Mouse (Mus musculus): Measurements from ENCODE around the gene Mthfd2. TPM values are rescaled to one million over a fixed set of nuclear protein-coding genes. Genes with fewer than 3 reads are reported as not detected.

The Mthfd2 gene
- polyA plus RNA-seq, 1 experiment from 2014 or later: 30.7 TPM

DNA sequence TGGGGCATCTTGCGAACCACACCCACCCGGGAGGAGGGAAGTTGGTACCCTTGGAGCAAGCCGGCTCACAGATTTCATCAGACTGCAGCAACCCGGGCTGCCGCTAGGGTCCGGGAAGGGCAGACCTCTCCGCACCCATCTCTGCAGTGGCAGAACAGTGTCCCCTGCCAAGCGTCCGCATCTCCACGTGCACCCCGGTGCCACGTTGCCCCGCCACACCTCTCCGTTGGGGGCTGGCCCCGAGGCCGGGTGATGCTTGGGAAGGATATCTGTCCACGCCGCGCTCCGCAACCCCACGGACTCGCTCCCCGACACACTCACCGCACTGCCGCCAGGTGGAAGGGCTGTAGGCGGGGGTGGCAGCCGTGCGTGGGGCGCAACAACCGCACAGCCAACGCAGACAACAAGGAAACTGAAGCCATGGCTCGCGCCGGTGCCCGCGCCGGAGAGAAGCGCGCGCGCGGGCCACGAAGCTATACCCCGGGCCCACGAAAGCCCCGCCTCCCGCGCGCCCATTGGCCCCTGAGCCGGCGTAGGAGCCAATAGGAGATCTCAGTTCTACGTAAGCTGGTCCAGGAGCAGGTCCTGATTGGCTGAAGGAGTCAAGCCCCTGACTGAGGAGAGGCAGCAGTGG, 8.5 kb downstream of the Mthfd2 start:
- H3K27ac ChIP-seq (ENCODE audit: low read depth, low read length): peak overlapping the region; percentile 78
- no peaks in the 10 kb centered on the region for H3K9me3 ChIP-seq (ENCODE audit: control insufficient read depth, low read length)
- peaks cover 14% of the 10 kb centered on the region for H3K4me1 ChIP-seq (ENCODE audit: control insufficient read depth, insufficient read depth, low read length)
- peak overlapping the region; percentile 80 for H3K9ac ChIP-seq (replicated peaks; ENCODE audit: low read depth, low read length)
- no peaks in the 10 kb centered on the region for H3K36me3 ChIP-seq (ENCODE audit: control insufficient read depth, insufficient read depth, low read length)
- H3K27me3 ChIP-seq (ENCODE audit: control insufficient read depth, insufficient read depth, low read length): no peaks in the 10 kb centered on the region
- H3K4me2 ChIP-seq (ENCODE audit: low read depth, low read length): peak overlapping the region; percentile 70
- WGBS: under 1% methylated on average over 52 of the region's 52 CpGs
- peak; percentile 100 for ATAC-seq (ENCODE audit: low read depth)
- peak overlapping the region; percentile 93 for H3K4me3 ChIP-seq (ENCODE audit: low read depth, low read length)

DNA sequence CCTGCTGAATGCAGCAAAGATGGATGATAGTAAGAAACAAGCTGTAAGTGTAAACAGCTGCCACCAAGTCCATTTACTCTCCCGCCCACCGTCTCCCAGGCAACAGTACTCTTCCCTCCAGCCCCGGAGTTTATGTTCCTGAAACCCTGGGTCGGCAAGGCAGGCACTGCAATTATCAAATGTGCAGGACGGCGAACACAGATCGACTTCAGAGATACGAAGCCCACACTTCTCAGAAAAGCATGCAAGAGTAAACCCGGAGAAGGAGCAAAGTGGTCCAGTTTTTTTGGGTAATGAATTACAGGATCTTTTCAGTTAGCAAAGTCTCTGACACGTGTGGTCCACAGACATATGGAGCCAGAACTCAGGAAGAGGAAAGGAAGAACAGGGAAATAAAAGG, 9.7 kb downstream of the Mthfd2 start:
- no peak for ATAC-seq (ENCODE audit: low read depth)

DNA sequence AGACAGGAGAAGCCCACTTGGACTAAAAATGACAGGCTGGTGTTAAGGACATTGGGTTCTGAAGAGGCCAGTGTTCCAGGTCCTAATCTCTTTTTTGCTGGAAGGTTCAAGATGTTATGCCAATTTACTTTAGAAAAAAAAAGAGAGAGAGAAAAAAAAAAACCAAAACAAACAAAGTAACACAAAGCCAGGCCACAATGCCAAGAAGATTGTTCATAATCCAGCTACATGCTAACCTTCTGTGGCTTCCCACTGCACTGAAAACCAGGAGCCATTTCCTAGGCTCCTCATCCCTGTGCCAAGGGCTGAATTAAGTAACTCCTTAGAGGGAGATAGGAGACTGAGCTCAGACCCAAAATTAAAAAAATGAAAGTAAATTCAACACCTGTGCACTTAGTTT, 10.4 kb downstream of the Mthfd2 start:
- Histone ChIP-seq H3K9me3 (ENCODE audit: control insufficient read depth, low read length) (no peaks in the 10 kb centered on the region), H3K4me3 (ENCODE audit: low read depth, low read length) (no peak overlapping the region), H3K9ac (replicated peaks; ENCODE audit: low read depth, low read length) (no peak overlapping the region), H3K4me2 (ENCODE audit: low read depth, low read length) (peak overlapping the region; percentile 70; the same call in 1 of the 2 replicates), H3K27me3 (ENCODE audit: control insufficient read depth, insufficient read depth, low read length) (no peaks in the 10 kb centered on the region), H3K4me1 (ENCODE audit: control insufficient read depth, insufficient read depth, low read length) (peaks cover 14% of the 10 kb centered on the region), H3K27ac (ENCODE audit: low read depth, low read length) (no peak overlapping the region), H3K36me3 (ENCODE audit: control insufficient read depth, insufficient read depth, low read length) (peaks cover 9% of the 10 kb centered on the region; the same call in 1 of the 2 replicates)
- ATAC-seq (ENCODE audit: low read depth): no peak

More for the DNA sequence above, 9.7 kb downstream of the Mthfd2 start:
- Histone ChIP-seq H3K27ac (ENCODE audit: low read depth, low read length) (no peak overlapping the region), H3K4me1 (ENCODE audit: control insufficient read depth, insufficient read depth, low read length) (peaks cover 14% of the 10 kb centered on the region), H3K4me2 (ENCODE audit: low read depth, low read length) (peak overlapping the region; percentile 70), H3K27me3 (ENCODE audit: control insufficient read depth, insufficient read depth, low read length) (no peaks in the 10 kb centered on the region), H3K9me3 (ENCODE audit: control insufficient read depth, low read length) (no peaks in the 10 kb centered on the region), H3K4me3 (ENCODE audit: low read depth, low read length) (peak overlapping the region; percentile 93), H3K36me3 (ENCODE audit: control insufficient read depth, insufficient read depth, low read length) (peaks cover 7% of the 10 kb centered on the region; the same call in 1 of the 2 replicates), H3K9ac (replicated peaks; ENCODE audit: low read depth, low read length) (no peak overlapping the region)
- WGBS: 2% methylated on average over 10 of the region's 10 CpGs

DNA sequence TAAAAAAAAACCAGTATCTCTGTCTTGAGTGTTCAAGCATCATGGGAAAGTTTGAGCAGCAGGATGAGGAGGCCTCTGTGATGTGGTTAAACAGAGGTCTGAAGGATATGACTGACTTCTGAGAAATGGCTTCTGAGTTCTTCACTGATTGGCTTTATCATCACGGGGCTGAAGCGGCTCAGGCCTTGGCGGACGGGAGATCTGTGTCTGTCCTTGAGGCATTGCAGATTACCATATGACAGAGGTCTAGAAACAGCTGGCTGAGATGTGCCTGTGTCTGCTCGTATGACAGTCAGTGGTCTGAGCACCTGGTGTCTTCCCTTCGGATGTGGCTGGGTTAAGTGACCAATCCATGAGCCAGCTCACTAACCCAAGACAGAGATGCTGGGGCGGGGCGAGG, 13.2 kb downstream of the Mthfd2 start:
- no peak overlapping the region for H3K4me2 ChIP-seq (ENCODE audit: low read depth, low read length)
- H3K9ac ChIP-seq (replicated peaks; ENCODE audit: low read depth, low read length): no peak overlapping the region
- H3K4me3 ChIP-seq (ENCODE audit: low read depth, low read length): no peak overlapping the region
- no peak overlapping the region for H3K27ac ChIP-seq (ENCODE audit: low read depth, low read length)
- no peak for ATAC-seq (ENCODE audit: low read depth)
- 90% methylated on average over 8 of the region's 8 CpGs for WGBS
- no peaks in the 10 kb centered on the region for H3K27me3 ChIP-seq (ENCODE audit: control insufficient read depth, insufficient read depth, low read length)
- peaks cover 13% of the 10 kb centered on the region; the same call in 1 of the 2 replicates for H3K36me3 ChIP-seq (ENCODE audit: control insufficient read depth, insufficient read depth, low read length)
- no peaks in the 10 kb centered on the region for H3K9me3 ChIP-seq (ENCODE audit: control insufficient read depth, low read length)
- peaks cover 14% of the 10 kb centered on the region for H3K4me1 ChIP-seq (ENCODE audit: control insufficient read depth, insufficient read depth, low read length)

DNA sequence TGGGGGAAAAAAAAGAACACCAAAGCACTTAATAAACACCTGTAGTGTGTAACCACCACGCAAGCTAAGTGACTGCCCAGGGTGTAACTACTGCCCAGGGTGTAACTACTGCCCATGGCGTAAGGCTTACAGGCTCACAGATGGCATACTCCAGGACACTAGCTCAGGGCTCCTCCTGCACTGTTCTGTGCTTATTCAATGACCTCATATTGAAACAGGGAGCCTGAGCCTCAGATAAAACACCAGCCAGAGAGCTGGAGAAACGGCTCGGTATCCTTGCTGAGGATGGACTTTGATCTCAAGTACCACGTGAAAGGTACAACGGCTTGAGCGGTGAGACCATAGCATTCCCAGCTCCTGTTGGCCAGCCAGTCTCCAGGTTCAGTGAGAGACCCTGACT, 13.7 kb downstream of the Mthfd2 start:
- Histone ChIP-seq H3K4me2 (ENCODE audit: low read depth, low read length) (no peak overlapping the region), H3K4me1 (ENCODE audit: control insufficient read depth, insufficient read depth, low read length) (peaks cover 14% of the 10 kb centered on the region), H3K36me3 (ENCODE audit: control insufficient read depth, insufficient read depth, low read length) (peaks cover 13% of the 10 kb centered on the region; the same call in 1 of the 2 replicates), H3K27me3 (ENCODE audit: control insufficient read depth, insufficient read depth, low read length) (no peaks in the 10 kb centered on the region), H3K9me3 (ENCODE audit: control insufficient read depth, low read length) (no peaks in the 10 kb centered on the region), H3K9ac (replicated peaks; ENCODE audit: low read depth, low read length) (no peak overlapping the region), H3K4me3 (ENCODE audit: low read depth, low read length) (no peak overlapping the region), H3K27ac (ENCODE audit: low read depth, low read length) (no peak overlapping the region)
- no peak for ATAC-seq (ENCODE audit: low read depth)
- 96% methylated on average over 7 of the region's 7 CpGs for WGBS

DNA sequence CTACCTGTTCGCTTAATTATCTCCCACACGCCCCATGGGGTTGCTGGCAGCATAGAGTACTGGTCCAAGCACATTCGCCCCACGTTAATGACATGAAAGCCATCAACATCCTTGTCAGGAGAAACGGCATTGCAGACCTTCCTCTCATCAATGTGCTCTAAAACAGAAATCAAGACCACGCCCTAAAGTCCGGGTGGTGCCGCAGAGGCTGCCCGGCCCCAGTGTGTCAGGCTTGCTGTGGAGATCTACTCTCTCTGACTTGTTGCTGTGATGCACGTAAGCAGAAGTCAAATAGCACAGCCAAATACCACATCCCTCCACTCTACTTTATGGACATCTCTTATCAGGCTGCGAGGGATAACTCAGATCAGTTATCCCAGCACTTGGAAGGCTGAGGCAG, 14.5 kb downstream of the Mthfd2 start:
- Histone ChIP-seq H3K9me3 (ENCODE audit: control insufficient read depth, low read length) (no peaks in the 10 kb centered on the region), H3K4me2 (ENCODE audit: low read depth, low read length) (no peak overlapping the region), H3K27ac (ENCODE audit: low read depth, low read length) (no peak overlapping the region), H3K36me3 (ENCODE audit: control insufficient read depth, insufficient read depth, low read length) (peaks cover 19% of the 10 kb centered on the region; the same call in 1 of the 2 replicates), H3K4me1 (ENCODE audit: control insufficient read depth, insufficient read depth, low read length) (peaks cover 9% of the 10 kb centered on the region), H3K4me3 (ENCODE audit: low read depth, low read length) (no peak overlapping the region), H3K27me3 (ENCODE audit: control insufficient read depth, insufficient read depth, low read length) (no peaks in the 10 kb centered on the region), H3K9ac (replicated peaks; ENCODE audit: low read depth, low read length) (no peak overlapping the region)
- WGBS: 96% methylated on average over 11 of the region's 11 CpGs
- no peak for ATAC-seq (ENCODE audit: low read depth)

DNA sequence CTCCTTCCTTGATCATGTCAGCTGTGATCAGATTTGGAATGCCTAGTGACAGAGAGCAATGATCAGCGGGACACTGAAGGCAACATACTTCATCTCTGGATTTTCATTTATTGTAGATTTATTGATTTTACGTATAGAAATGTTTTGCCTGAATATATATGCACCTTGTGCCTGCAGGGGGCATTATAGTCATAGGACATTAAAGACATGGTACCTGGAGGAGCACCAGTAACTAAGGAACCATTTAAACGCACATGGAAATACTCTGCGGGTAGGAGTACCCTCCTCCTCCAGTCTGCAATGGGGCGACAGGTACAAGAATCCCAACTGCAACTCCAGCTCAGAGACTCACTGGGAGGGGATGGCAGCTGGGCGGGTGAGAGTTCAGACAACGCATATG, 16.7 kb downstream of the Mthfd2 start:
- 95% methylated on average over 7 of the region's 7 CpGs for whole genome bisulfite sequencing
- H3K4me1 ChIP-seq (ENCODE audit: control insufficient read depth, insufficient read depth, low read length): no peaks in the 10 kb centered on the region
- ATAC-seq (ENCODE audit: low read depth): no peak
- H3K9me3 ChIP-seq (ENCODE audit: control insufficient read depth, low read length): no peaks in the 10 kb centered on the region
- no peak overlapping the region for H3K9ac ChIP-seq (replicated peaks; ENCODE audit: low read depth, low read length)
- H3K27ac ChIP-seq (ENCODE audit: low read depth, low read length): no peak overlapping the region
- peaks cover 26% of the 10 kb centered on the region; the same call in 1 of the 2 replicates for H3K36me3 ChIP-seq (ENCODE audit: control insufficient read depth, insufficient read depth, low read length)
- no peak overlapping the region for H3K4me2 ChIP-seq (ENCODE audit: low read depth, low read length)
- H3K4me3 ChIP-seq (ENCODE audit: low read depth, low read length): no peak overlapping the region
- no peaks in the 10 kb centered on the region for H3K27me3 ChIP-seq (ENCODE audit: control insufficient read depth, insufficient read depth, low read length)

DNA sequence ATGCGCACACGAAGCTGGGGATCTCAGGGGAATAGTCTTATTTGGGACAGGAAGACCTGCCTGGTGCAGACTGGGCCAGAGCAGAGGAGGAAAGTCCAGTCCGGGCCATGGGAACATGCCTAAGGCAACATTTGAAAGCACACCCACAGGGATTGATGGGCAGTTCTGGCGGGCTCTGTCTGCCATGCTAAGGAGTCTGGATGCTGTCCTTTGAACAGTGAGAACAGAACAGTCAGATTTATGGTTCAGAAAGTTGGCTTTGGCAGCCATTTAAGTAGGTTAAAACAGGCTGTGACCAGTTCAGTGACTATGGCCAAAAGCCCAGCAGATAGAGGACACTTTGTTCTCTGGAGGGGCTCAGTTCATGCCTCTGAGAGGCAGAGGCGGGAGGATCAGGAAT, 23.4 kb downstream of the Mthfd2 start:
- 51% methylated on average over 5 of the region's 5 CpGs for WGBS
- H3K4me2 ChIP-seq (ENCODE audit: low read depth, low read length): no peak overlapping the region
- no peak overlapping the region for H3K9ac ChIP-seq (replicated peaks; ENCODE audit: low read depth, low read length)
- no peaks in the 10 kb centered on the region for H3K27me3 ChIP-seq (ENCODE audit: control insufficient read depth, insufficient read depth, low read length)
- peaks cover 12% of the 10 kb centered on the region; the same call in 1 of the 2 replicates for H3K36me3 ChIP-seq (ENCODE audit: control insufficient read depth, insufficient read depth, low read length)
- no peak overlapping the region for H3K27ac ChIP-seq (ENCODE audit: low read depth, low read length)
- no peaks in the 10 kb centered on the region for H3K4me1 ChIP-seq (ENCODE audit: control insufficient read depth, insufficient read depth, low read length)
- H3K4me3 ChIP-seq (ENCODE audit: low read depth, low read length): no peak overlapping the region
- no peaks in the 10 kb centered on the region for H3K9me3 ChIP-seq (ENCODE audit: control insufficient read depth, low read length)
- peak; percentile 79; the same call in 1 of the 2 replicates for ATAC-seq (ENCODE audit: low read depth)

DNA sequence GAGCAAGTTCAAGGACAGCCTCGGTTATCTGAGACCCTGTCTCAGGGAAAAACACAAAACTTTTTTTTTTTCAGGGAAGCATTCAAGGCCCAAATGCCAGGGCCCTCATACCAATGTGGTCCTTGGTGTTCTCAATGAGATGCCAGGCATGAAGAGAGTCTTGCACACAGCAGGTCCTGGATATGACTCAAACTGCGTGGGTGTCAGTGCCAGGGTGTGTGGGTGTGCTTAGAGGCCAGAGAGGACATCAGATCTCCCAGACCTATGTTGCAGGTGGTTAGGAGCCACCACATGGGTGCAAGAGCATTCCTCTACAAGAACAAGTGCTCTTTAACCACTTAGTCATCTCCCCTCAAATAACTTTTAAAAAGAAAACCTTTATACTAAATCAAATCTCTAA, 24.4 kb downstream of the Mthfd2 start:
- Histone ChIP-seq H3K27me3 (ENCODE audit: control insufficient read depth, insufficient read depth, low read length) (no peaks in the 10 kb centered on the region), H3K9ac (replicated peaks; ENCODE audit: low read depth, low read length) (no peak overlapping the region), H3K4me2 (ENCODE audit: low read depth, low read length) (no peak overlapping the region), H3K27ac (ENCODE audit: low read depth, low read length) (no peak overlapping the region), H3K4me3 (ENCODE audit: low read depth, low read length) (no peak overlapping the region), H3K9me3 (ENCODE audit: control insufficient read depth, low read length) (no peaks in the 10 kb centered on the region), H3K36me3 (ENCODE audit: control insufficient read depth, insufficient read depth, low read length) (peaks cover 7% of the 10 kb centered on the region; the same call in 1 of the 2 replicates), H3K4me1 (ENCODE audit: control insufficient read depth, insufficient read depth, low read length) (no peaks in the 10 kb centered on the region)
- ATAC-seq (ENCODE audit: low read depth): no peak
- WGBS: 94% methylated on average over 2 of the region's 2 CpGs

Data from neural tube, embryonic 14.5 days (tissue).